Mouse (Mus musculus): ENCODE measurements around the gene Slco1c1. TPM values are rescaled to one million over a fixed set of nuclear protein-coding genes. Genes with fewer than 3 reads are reported as not detected.

Gene Slco1c1
- 10 to 100 TPM; 73.2 to 79.7 TPM for total RNA-seq (2021)

- intact Hi-C loops (cut with DNase I) = no loop called here
- DNase-seq (ENCODE audit: low spot score in 2 of 2) = peak in 1 of 2 experiments; percentile 44
These were observed at the start of gene Slco1c1 for GRCm38 (mm10) chr6:141523747-141524640. Gene Slco1c1, plus strand, starts transcription at chr6:141524368.

- intact Hi-C loops (cut with DNase I) = no loop called here
- no peak for DNase-seq (ENCODE audit: low spot score in 2 of 2)
These were observed 49.5 kb upstream of the Slco1c1 start for GRCm38 (mm10) chr6:141474696-141475095.

GRCm38 (mm10) chr6:141485302-141486021, 38.7 kb upstream of the Slco1c1 start:
- no peak for DNase-seq (ENCODE audit: low spot score in 2 of 2)
- intact Hi-C loops (cut with DNase I) = loop anchor here (2.0 to 5.0 kb wide), 5 partner anchors 92 to 1032 kb away; no protein-coding TSS in a partner anchor

- intact Hi-C loops (cut with DNase I) = loop anchor here (2.0 to 5.0 kb wide), 4 partner anchors 90 to 1030 kb away; no protein-coding TSS in a partner anchor
- DNase-seq (ENCODE audit: low spot score in 2 of 2) = peak; percentile 17 to 63
These were observed 36.9 kb upstream of the Slco1c1 start for GRCm38 (mm10) chr6:141487266-141487665.

GRCm38 (mm10) chr6:141488619-141489018, 35.5 kb upstream of the Slco1c1 start:
- intact Hi-C loops (cut with DNase I) = loop anchor here (2.0 to 5.0 kb wide), 4 partner anchors 89 to 1029 kb away; no protein-coding TSS in a partner anchor
- DNase-seq (ENCODE audit: low spot score in 2 of 2) = peak; percentile 23 to 50

- DNase-seq (ENCODE audit: low spot score in 2 of 2) = no peak
- intact Hi-C loops (cut with DNase I) = no loop called here
These were observed 29.3 kb upstream of the Slco1c1 start for GRCm38 (mm10) chr6:141494909-141495308.

GRCm38 (mm10) chr6:141495634-141496418, 28.3 kb upstream of the Slco1c1 start:
- DNase-seq (ENCODE audit: low spot score in 2 of 2) = peak in 1 of 2 experiments; percentile 20

GRCm38 (mm10) chr6:141499511-141499910, 24.7 kb upstream of the Slco1c1 start:
- DNase-seq (ENCODE audit: low spot score in 2 of 2) = no peak

More at GRCm38 (mm10) chr6:141495634-141496418, 28.3 kb upstream of the Slco1c1 start:
- intact Hi-C loops (cut with DNase I) = no loop called here

GRCm38 (mm10) chr6:141501171-141501570, 23.0 kb upstream of the Slco1c1 start:
- peak; percentile 8 to 41 for DNase-seq (ENCODE audit: low spot score in 2 of 2)
- intact Hi-C loops (cut with DNase I) = no loop called here

More at GRCm38 (mm10) chr6:141499511-141499910, 24.7 kb upstream of the Slco1c1 start:
- intact Hi-C loops (cut with DNase I) = no loop called here

- no peak for DNase-seq (ENCODE audit: low spot score in 2 of 2)
- intact Hi-C loops (cut with DNase I) = no loop called here
These were observed 1.6 kb upstream of the Slco1c1 start for GRCm38 (mm10) chr6:141522541-141522940.

GRCm38 (mm10) chr6:141525787-141526186, 1.6 kb downstream of the Slco1c1 start:
- no peak for DNase-seq (ENCODE audit: low spot score in 2 of 2)
- intact Hi-C loops (cut with DNase I) = no loop called here

- DNase-seq (ENCODE audit: low spot score in 2 of 2) = no peak
- intact Hi-C loops (cut with DNase I) = no loop called here
These were observed 6.7 kb downstream of the Slco1c1 start for GRCm38 (mm10) chr6:141530865-141531264.

GRCm38 (mm10) chr6:141537298-141537697, 13.1 kb downstream of the Slco1c1 start:
- DNase-seq (ENCODE audit: low spot score in 2 of 2) = no peak
- intact Hi-C loops (cut with DNase I) = no loop called here

GRCm38 (mm10) chr6:141541136-141541535, 17.0 kb downstream of the Slco1c1 start:
- intact Hi-C loops (cut with DNase I) = no loop called here
- DNase-seq (ENCODE audit: low spot score in 2 of 2) = peak; percentile 7 to 43

GRCm38 (mm10) chr6:141543344-141543743, 19.2 kb downstream of the Slco1c1 start:
- intact Hi-C loops (cut with DNase I) = no loop called here
- no peak for DNase-seq (ENCODE audit: low spot score in 2 of 2)

- no peak for DNase-seq (ENCODE audit: low spot score in 2 of 2)
- intact Hi-C loops (cut with DNase I) = no loop called here
These were observed 34.0 kb downstream of the Slco1c1 start for GRCm38 (mm10) chr6:141558118-141558517.

- DNase-seq (ENCODE audit: low spot score in 2 of 2) = peak in 1 of 2 experiments; percentile 59
These were observed 43.2 kb downstream of the Slco1c1 start for GRCm38 (mm10) chr6:141567366-141567765.

GRCm38 (mm10) chr6:141567852-141568558, 43.8 kb downstream of the Slco1c1 start:
- intact Hi-C loops (cut with DNase I) = no loop called here
- peak; percentile 11 to 68 for DNase-seq (ENCODE audit: low spot score in 2 of 2)

More at GRCm38 (mm10) chr6:141567366-141567765, 43.2 kb downstream of the Slco1c1 start:
- intact Hi-C loops (cut with DNase I) = no loop called here

GRCm38 (mm10) chr6:141568559-141568946, 44.4 kb downstream of the Slco1c1 start:
- intact Hi-C loops (cut with DNase I) = no loop called here
- DNase-seq (ENCODE audit: low spot score in 2 of 2) = no peak

Data from left cerebral cortex, postnatal 25 days (tissue).